Mouse (Mus musculus): ENCODE results near the gene Zfp536.

Gene Zfp536

DNA sequence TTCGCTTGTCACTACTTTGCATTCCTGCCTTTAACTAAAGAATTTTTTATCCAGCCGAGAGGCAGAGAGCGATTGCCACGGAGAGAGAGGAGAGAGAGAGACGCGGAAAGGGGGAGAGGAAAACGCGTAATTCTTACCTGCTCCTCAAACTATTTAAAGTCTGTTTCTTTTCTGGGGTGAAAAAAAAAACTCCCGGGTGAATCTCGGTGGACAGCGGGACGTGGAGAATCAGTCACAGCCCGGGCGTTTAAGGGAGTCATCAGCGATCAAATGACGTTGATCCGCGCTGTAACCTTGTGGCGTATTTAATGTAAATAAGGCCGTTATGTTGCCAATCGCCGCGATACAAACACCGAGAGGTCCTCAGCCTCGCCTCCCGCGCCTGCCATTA lies at the start of gene Zfp536:
Gene Zfp536 (minus strand): TSS at position 330 of the 391 bp plus-strand sequence.
- no peak for DNase-seq (ENCODE audit: low spot score in 2 of 2)

DNA sequence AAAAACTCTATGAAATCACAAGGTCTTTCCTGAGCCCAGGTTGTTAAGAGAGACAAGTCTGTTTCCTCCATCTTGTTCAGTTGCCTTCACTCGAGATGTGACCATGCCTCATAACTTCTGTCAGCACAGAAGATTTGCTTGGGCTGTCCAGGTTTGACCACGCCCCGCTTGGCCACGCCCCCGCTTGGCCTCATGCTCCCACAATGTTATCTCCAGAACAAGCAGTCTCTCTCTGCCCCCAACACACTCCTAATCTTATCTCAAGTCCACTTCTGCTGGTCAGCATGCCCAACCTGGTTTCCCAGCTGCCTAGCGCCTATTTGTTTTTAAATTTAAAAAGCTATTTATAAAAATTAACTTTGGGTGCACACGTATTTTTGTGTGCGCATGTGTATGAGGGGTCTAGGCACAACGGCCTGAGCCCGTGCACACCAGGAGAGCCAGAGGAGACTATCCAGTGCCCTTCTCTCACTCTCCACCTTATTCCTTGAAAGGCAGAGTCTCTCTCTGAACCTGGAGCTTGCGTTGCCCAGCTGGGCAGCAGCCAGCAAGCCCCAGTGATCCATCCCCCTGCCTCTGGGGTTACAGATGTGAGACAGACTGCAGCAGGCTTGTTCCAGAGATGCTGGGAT lies 47.3 kb upstream of the Zfp536 start:
- no peak for DNase-seq (ENCODE audit: low spot score in 2 of 2)

DNA sequence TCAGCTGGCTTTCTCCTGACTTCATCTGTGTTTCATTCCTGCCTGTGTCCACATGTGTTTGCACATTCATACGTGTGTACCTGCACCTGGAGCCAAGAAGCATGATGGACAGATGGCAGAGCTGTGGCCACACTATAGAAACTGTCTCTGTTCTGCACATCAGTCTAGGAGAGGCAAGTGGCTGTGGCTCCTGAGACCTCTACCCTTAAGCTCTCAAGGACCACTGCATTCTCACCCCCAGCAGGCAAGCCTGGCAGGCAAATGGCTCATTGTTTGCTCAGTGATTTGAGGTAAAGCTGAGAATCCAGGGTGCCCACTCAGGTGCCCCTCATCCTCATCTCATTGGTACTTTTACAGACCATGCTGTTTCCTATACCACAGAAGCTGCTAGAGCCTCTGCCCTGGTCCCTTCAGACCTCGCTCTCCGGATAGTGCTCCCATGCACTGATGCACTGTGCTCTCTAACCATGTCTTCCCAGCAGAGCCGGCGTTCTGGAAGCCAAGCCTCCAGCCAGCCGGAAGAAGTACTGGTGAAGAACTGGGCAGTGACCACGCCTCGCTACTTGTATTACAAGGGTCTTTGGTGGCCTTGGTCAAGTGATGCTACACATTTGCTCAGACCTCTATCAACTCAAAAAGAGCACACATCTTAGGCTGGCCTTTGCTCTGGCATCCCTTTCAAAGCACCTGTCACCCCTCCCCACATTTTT lies 45.3 kb upstream of the Zfp536 start:
- no peak for DNase-seq (ENCODE audit: low spot score in 2 of 2)

DNA sequence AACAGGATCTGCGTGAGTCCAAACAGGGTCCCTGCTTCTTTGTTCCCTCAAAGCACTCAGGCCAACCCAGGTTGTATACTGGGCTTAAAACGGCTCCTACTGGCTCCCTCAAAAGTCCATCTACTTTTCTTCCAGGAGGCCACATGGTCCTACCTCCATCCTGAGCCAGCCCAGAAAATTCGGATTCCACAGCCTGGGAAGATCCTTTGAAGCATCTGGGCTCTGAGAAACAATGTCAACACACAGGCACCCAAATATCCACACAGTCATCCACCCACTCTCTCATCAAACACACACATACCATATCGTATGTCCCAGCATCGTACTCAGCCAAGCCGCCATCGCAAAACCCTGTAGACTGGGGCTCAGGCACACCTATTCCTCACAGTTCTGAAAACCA lies 43.5 kb upstream of the Zfp536 start:
- no peak for DNase-seq (ENCODE audit: low spot score in 2 of 2)

DNA sequence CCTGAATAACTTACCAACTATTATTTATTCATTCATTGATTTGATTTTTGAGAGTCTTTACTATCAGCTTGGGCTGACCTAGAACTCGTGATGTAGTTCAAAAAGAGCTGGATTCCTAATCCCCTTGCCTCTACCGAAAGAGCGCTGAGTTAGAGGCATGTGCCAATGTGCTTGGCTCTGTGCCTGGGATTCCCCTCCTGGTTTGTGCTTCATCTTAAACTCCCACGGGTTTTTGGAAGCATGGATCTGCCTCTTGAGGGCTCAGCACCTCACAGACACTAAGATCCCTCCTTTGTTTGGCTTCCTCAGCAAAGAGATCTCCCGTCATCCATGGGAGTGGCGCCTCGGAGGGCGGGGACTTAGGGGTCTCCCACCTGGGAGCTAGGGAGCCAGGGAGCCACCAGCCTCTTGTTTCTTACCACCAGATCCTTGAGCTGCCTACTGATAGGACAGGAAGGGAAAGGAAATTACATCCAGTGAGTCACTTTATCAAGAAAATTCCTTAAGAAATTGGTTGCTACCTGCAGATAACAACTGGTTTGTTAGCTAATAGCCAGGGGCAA lies 41.5 kb upstream of the Zfp536 start:
- no peak for DNase-seq (ENCODE audit: low spot score in 2 of 2)

DNA sequence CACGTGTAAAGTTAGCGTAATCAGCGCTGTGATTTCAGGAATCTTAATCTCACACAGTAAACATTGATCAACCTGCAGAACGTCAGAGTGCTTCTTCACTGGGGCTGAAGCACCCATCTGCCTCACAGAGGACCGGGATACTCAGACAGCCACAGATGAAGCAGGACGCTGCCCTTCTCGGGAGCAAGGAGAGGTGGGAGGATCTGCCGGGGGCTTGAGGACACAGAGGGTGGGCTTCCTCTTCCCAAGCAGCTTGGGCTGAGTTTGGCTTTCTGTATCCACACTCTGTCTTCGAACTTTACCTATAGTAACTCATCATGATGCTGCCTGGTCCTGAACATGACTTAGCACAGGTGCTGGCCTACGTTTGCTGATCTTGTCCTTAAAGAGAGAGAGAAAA lies 40.2 kb upstream of the Zfp536 start:
- no peak for DNase-seq (ENCODE audit: low spot score in 2 of 2)

DNA sequence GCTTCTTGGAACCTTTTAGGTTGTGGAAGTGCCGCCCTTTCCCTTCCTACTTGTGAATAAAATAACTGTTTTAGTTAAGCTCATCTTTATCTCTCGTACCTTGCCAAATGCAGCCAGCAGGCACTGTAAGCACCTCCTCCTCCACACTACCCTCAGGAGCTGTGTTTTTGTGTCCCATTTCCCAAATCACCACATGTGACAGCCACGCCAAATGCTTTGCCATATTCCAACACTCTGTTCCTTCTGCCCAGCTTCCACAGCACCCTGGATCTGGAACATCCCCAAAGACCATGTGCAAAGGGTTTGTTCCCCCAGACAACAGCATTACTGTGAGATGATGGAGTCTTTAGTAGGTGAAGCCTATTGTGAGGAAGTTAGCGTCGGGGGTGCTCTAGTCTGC lies 36.5 kb upstream of the Zfp536 start:
- DNase-seq (ENCODE audit: low spot score in 2 of 2): peak in 1 of 2 experiments; percentile 14

DNA sequence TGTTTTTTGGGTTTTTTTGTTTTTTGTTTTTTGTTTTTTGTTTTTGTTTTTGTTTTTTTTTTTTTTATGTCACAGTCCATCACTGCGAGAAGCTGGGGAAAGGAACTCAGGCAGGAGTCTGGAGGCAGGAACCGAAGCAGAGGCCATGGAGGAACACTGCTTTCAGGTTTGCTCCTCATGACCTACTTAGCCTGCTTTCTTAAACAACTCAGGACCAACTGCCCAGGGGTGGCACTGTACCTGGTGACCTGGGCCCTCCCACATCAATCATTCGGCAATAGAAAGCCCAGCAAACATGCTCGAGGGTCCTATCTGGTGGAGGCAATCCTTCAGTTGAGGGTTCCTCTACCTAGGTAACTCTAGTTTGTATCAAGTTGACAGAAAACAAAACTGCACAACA lies 35.6 kb upstream of the Zfp536 start:
- DNase-seq (ENCODE audit: low spot score in 2 of 2): no peak

DNA sequence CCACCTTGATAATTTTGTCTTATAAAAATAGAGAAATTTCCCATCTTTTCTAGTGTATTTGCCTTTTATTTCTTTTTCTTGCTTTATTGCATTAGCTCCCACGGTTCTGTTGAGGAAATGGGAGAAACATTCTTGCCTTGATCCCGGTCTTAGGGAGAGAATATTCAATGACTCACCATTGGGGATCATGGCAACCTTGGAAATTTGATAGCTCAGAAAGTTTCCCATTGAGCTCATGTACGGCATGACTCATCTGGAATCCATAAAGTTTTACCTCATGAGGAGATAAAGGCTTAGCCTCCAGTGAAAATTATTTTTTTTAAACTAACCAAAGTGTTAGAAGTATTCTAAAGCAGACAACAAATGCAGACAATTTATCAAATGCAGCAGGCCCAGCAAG lies 27.7 kb upstream of the Zfp536 start:
- no peak for DNase-seq (ENCODE audit: low spot score in 2 of 2)

DNA sequence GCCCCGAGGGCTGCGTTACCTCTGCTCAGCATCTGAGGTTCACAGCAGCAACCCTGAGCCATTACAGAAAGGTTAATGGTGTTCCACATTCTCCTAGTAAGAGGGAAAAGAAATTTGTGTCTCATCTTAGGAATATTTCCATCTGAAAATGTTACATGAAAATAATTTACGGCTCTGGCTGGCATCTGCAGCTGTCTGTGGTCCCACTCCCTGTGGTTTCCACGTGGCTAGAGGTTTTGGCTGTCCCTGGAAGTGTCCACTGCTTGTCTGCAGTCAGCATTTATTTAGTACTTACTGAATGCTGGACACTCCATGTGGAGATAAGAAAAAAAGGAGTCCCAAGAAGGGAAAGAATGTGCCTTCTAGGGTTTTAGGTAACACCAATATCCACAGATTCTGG lies 15.3 kb upstream of the Zfp536 start:
- DNase-seq (ENCODE audit: low spot score in 2 of 2): no peak

DNA sequence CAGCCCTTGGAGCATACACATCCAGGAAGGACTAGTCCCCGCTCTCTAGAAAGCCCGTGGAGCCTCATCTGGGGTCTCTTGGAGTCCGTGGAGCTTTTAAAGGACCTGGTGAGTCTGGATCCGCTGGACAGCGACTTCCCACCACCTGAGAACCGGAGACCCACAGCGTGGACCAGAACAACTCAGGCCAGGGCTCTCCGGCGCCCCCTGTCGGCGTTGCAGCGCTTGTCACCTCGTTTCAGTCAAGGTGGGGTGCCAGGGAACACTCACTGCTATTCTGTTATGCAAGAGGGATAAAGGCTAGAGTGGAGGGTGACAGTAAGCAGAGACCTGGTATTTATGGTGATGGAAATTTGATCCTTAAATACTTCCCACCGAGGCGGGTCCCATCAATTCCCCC lies 2.1 kb upstream of the Zfp536 start:
- peak in 1 of 2 experiments; percentile 51 for DNase-seq (ENCODE audit: low spot score in 2 of 2)

DNA sequence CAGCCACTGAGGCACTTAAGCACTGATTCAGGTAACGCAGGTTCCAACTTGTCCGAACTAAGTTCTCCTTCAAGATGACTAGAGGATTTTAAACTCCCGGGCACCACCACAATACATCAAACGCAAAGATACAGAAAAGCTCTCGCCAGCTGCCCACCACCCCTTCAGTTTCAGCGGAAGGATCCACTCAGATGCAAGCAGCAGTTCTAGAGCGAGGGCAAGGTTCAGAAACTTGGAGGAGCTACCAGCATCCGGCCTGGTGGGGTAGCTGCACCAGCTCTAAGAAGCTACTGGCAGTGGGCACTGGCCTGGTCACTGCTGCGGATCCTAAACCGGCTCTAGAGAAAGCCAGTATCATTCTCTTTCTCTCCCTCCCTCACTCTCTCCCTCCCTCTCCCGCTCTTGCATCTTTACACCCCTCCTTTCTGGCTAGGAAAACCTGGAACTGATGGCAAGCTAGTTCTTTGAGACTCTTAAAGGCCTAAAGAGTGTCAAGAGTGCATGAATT lies 1.1 kb upstream of the Zfp536 start:
- no peak for DNase-seq (ENCODE audit: low spot score in 2 of 2)

DNA sequence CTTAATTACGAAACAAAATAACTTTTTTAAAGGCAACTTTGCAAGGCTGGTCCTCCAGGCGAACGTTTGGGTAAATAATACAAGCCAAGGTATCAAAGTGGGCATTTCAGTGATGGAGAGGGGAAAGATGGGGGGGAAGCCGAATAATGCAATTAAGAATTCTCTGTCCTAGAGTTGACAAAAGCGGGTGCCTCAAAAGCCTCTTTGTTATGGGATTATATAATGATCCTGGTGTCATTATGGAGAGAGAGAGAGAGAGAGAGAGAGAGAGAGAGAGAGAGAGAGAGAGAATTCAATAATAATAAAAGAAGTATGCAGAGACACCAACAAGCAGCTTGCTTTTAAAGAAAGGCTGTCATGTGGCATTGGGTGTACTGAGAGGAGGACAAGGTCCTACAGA lies 465 bp upstream of the Zfp536 start:
- no peak for DNase-seq (ENCODE audit: low spot score in 2 of 2)

DNA sequence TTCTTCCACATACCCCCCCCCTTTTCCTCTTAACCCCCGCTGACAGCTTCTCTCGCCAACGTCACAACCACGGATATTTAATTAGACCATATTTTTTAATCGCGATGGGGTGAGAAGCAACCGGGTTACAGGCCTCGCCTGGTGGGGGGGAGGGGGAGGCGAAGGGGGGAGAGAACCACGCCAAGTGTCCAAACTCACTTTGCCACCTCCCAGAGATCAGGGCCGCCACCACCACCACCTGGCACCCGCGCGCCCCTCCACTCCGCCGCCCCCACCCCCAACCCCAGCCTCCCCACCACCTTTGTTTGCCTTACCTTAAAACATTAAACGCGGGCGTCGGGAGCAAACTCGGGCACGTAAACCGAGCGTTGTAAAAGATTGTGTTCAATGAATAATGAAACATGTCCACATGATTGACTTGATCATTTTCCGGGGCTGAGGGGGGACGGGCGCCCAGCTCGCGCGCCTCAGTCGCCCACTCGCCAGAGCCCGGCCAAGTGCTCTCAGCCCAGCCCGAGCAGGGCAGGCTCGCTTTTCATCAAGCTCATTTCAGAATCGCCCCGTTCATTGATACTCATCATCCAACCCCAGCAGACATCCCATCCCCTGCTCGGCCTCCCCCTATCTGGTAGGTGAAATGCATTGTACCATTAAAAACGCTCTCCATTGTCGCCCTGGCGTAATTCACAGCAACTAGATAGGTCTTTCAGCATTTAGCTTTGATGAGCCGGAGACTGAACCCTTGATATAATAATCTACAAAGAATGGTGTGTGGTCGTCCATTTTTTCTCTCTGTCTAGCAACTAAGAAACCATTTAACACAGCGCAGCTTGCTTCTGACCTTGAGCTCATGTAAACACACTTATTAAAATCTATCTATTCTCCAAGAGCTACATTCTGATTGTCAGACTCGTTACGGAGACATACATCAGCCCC lies 797 bp downstream of the Zfp536 start:
- peak in 1 of 2 experiments; percentile 28 for DNase-seq (ENCODE audit: low spot score in 2 of 2)

DNA sequence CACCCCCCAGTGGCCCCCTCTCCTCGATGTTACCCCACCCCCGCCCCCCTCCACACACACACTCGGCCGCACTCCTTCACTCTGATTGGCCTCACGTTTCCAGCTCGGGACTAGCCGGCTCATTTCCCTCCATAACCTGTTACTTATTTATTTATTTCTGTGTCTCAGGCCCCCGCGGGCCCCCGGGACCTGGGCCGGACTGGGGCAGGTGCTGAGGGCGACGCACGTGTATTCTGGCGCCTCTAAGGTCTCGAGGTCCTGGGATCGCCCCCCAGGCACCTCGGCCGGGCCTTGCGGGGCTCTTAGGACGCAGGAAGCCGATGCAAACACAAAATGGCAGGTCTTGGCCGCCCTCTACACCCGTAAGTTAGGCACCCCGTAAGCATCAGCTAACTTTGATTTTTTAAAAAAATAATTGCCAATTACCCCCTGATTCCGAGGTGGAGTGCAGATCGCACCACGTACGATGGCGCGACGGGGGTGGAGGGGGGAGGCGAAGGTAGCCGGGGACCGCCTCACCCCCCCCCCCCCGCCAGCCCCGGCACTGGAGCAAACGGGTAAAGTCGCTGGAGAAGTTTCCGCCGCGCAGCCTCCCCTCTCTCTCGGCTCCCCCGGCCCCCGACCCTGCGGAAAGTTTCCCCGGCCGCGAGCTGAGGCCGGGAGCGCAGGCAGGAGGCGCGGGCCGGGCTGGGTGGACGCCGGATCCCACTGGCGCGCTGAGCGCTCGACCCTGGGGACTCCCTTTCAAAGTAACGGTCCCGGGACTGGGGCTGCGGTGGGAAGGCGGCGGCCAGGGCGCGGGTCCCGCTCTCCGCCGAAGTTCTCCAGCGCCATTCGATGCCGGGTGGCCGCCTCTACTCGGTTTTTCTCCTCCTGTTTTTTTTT lies 1.7 kb downstream of the Zfp536 start:
- no peak for DNase-seq (ENCODE audit: low spot score in 2 of 2)

DNA sequence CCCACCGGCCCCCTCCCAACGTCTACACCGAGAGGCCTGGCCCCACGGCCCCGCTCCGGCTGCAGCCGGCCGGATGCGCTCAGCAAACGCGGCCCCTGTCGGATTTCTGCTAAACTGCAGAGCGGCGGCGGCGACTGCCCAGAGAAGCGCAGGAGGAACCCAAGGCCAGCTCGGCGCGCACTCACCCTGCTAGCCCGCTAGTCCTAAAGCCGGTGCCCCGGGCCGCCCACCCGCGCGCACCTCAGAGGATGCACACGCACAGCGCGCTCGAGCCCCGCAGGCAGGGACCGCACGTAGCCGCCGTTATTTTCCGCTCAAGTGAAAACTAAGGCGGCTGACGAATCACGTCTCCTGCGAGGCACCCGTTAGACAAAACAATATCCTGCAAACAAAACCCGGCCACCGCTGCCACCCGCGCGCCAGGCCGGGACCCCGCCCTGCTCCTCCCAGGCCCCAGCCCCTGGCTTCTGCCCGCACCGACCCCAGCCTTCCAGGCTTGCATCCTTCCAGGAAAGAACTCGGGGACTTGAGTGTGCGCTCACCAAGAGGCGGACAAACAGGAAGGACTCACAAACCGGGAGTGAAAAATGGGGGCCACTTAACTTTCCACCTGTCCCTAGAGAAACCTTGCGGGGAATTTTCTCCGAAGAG lies 2.9 kb downstream of the Zfp536 start:
- DNase-seq (ENCODE audit: low spot score in 2 of 2): peak in 1 of 2 experiments; percentile 66

DNA sequence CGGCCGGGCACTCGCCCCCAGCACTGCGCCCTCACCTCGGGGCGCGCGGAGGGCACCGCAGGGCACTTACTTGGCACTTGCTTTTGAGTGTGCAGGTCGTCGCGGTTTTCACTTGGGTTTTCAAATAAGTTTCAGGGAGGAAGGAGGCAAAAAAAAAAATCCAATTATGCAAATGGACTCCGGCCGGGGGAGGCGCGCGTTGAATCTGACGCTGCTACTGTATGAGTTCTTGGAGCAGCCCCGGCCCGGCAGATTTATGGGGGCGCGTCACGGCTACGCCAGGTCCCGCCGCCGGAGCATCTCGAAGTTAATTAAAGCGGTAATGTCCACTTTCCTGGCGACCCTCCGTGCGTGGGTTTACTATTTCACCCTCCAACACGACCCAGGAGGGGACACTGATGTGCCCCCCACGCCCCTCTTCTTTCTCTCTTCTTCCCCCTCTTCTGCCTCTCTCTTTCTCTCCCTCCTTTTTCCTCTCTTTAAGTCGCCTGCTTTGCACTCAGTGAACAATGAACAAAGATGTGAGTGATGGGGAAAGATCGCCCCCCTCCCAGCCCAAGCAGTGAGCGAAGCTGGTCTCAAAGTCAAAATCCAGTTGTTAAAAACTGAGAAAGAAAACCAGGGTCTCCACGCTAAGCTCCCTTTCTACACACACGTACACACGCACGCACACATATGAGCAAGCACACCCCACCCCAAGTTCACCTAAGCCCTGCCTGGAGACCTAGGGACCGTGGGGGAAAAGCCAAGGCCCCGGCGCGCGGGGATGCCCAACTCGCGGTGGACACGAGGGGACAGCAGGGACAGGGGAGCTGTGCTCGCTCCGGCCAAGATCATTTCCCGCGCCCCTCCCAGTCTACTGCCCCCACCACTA lies 3.7 kb downstream of the Zfp536 start:
- no peak for DNase-seq (ENCODE audit: low spot score in 2 of 2)

DNA sequence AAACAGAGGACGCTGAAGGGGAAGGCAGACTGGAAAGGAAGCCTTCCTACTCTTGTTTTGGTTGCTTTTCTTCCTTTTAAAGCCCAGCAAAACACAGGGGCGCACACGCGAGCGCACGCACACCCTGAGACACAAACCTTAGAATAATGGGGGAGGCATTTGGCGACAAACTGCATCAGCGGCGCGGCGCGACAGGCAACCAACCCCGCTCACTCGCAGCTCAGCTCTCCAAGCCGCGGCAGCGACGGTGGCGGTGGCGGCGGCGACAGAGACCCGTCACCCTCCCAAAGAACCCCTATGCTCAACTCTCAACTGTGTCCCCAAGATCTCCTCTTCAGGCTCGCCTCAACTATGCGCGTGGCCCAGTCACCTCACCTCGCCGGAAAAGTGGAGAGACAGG lies 4.4 kb downstream of the Zfp536 start:
- DNase-seq (ENCODE audit: low spot score in 2 of 2): no peak

DNA sequence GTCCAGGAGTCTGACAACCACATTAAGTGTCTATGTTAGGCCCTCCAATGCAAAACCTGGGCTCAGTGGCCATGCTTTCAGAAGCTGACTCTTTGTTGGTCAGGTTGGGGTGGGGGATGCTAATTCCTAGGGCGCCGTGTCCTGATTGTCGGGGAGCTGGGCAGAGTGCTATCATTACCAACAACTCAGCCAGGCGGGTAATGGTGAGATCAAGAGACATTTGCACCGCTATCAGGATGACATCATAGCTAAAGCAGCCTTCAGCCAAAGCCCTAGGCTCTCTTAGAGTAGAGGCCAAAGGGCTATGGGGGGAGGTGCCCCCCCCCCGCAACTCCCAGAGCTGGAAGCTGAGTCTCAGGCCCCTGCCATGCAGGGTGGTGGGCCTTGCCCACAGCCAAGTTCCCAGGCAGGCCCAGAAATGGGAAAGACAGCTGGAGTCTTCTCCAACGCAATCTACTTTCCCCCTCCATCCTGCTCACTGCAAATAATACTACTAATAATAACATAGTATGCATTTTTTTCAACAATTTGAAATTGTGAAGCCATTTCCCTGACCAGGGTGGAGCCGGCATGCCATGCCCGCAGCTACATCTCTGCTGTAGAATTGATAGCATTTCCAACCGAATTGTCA lies 5.0 kb downstream of the Zfp536 start:
- no peak for DNase-seq (ENCODE audit: low spot score in 2 of 2)
